Mouse (Mus musculus): ENCODE measurements at regions not wholly inside any gene's neighbourhood (a gene's known extent, or its start where the extent isn't known, plus 50 kb on each side); places are given as distances from the start of the nearest gene placed in this dataset.

DNA sequence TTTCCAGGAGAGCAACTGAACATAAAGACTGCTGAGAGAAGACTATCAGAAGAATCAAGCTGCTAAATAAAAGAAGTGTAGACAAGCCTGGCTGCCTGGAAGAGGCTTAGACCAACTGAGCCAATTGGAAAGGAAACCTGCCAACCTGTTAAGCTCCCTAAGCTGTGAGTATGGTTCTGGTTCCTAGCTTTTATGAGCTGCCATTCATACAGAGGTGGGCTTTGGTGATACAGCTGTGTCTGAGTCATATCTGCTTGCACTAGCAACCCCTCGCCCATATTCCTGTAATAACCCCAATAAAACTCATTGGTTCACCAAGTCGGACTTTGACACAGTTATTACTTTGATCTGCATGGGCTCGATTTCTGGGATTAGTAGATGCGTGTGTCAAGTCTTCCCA lies 245.3 kb upstream of the Mon1b start:
- Histone ChIP-seq H3K27me3 (ENCODE audit: insufficient read depth, low read length) (no peaks in the 10 kb centered on the region), H3K9me3 (ENCODE audit: low read length) (no peaks in the 10 kb centered on the region), H3K4me1 (ENCODE audit: insufficient read depth) (no peaks in the 10 kb centered on the region), H3K27ac (ENCODE audit: low read depth, low read length) (no peak overlapping the region), H3K4me2 (ENCODE audit: low read depth) (no peak overlapping the region), H3K4me3 (ENCODE audit: low read depth, low read length) (no peak overlapping the region), H3K36me3 (ENCODE audit: insufficient read depth) (no peaks in the 10 kb centered on the region), H3K9ac (no peak overlapping the region)
- DNase-seq (no peak), ATAC-seq (no peak)
- 53% methylated on average over 4 of the region's 4 CpGs for WGBS
- TF ChIP-seq CTCF (IDR thresholded peaks at IDR 0.05; ENCODE audit: low read depth) = no peak

DNA sequence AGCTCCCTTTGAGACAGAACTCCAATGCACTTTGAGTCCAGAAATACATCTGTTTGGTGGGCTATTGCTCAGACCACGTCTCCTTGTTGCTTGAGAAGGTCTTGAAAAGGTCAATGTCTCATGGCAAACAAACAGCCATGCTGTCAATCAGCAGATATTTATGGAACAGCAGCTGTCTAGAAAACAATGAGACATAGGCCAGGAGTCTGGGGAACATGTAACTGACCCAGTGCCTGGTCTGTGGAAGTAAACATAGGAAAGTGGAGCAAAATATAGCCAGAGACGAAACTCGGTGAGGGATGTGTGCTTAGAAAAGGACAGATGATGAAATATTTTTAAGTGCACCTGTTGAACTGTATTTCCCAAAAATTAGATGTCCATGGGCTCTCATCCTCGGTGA lies 241.1 kb upstream of the Mon1b start:
- Histone ChIP-seq H3K27me3 (ENCODE audit: insufficient read depth, low read length) (no peaks in the 10 kb centered on the region), H3K4me3 (ENCODE audit: low read depth, low read length) (no peak overlapping the region), H3K4me1 (ENCODE audit: insufficient read depth) (no peaks in the 10 kb centered on the region), H3K9ac (no peak overlapping the region), H3K27ac (ENCODE audit: low read depth, low read length) (no peak overlapping the region), H3K9me3 (ENCODE audit: low read length) (no peaks in the 10 kb centered on the region), H3K4me2 (ENCODE audit: low read depth) (no peak overlapping the region), H3K36me3 (ENCODE audit: insufficient read depth) (no peaks in the 10 kb centered on the region)
- WGBS = 74% methylated on average over 4 of the region's 4 CpGs
- TF ChIP-seq CTCF (IDR thresholded peaks at IDR 0.05; ENCODE audit: low read depth) = no peak
- ATAC-seq = no peak
- no peak for DNase-seq

GRCm38 (mm10) chr8:113405158-113405557 lies 230.2 kb upstream of the Mon1b start:
- no peak overlapping the region for H3K27ac ChIP-seq (ENCODE audit: low read depth, low read length)
- H3K9me3 ChIP-seq (ENCODE audit: low read length) = no peaks in the 10 kb centered on the region
- no peaks in the 10 kb centered on the region for H3K4me1 ChIP-seq (ENCODE audit: insufficient read depth)
- no peak for TF ChIP-seq CTCF (IDR thresholded peaks at IDR 0.05; ENCODE audit: low read depth)
- H3K27me3 ChIP-seq (ENCODE audit: insufficient read depth, low read length) = no peaks in the 10 kb centered on the region
- WGBS = 54% methylated on average over 4 of the region's 4 CpGs
- H3K9ac ChIP-seq = no peak overlapping the region
- H3K36me3 ChIP-seq (ENCODE audit: insufficient read depth) = no peaks in the 10 kb centered on the region
- no peak overlapping the region for H3K4me3 ChIP-seq (ENCODE audit: low read depth, low read length)
- ATAC-seq = no peak
- H3K4me2 ChIP-seq (ENCODE audit: low read depth) = no peak overlapping the region
- DNase-seq = no peak

GRCm38 (mm10) chr8:113419352-113419751 lies 216.0 kb upstream of the Mon1b start:
- no peak for ATAC-seq
- H3K36me3 ChIP-seq (ENCODE audit: insufficient read depth) = no peaks in the 10 kb centered on the region
- no peak overlapping the region for H3K4me2 ChIP-seq (ENCODE audit: low read depth)
- DNase-seq = peak; percentile 62
- H3K4me1 ChIP-seq (ENCODE audit: insufficient read depth) = no peaks in the 10 kb centered on the region
- H3K4me3 ChIP-seq (ENCODE audit: low read depth, low read length) = no peak overlapping the region
- no peaks in the 10 kb centered on the region for H3K27me3 ChIP-seq (ENCODE audit: insufficient read depth, low read length)
- H3K27ac ChIP-seq (ENCODE audit: low read depth, low read length) = no peak overlapping the region
- H3K9me3 ChIP-seq (ENCODE audit: low read length) = no peaks in the 10 kb centered on the region
- 75% methylated on average over 3 of the region's 3 CpGs for WGBS
- peak; percentile 50 for TF ChIP-seq CTCF (IDR thresholded peaks at IDR 0.05; ENCODE audit: low read depth)
- no peak overlapping the region for H3K9ac ChIP-seq

GRCm38 (mm10) chr8:113422651-113423050 lies 212.7 kb upstream of the Mon1b start:
- no peak for ATAC-seq
- DNase-seq = no peak

DNA sequence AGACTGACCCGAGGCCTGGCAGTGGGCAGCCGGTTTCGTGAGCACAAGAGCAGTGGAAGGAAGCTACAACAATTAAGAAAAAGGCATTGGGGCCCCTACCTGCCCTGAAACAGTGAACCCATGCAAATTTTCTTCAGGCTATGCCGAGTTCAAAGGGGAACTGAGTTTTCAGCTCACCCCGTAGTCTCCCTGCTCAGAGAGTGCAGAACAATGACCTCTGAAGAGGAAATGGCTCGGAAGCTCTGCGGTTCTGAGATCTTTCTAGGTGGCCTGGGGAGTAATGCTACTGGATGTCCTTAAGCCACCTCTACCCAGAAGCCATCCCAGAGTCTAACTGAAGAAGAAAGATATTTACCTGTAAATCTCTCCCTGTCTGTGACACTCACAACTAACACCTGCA lies 196.3 kb upstream of the Mon1b start:
- WGBS = 57% methylated on average over 7 of the region's 7 CpGs
- H3K4me1 ChIP-seq (ENCODE audit: insufficient read depth) = no peaks in the 10 kb centered on the region
- H3K27ac ChIP-seq (ENCODE audit: low read depth, low read length) = no peak overlapping the region
- no peaks in the 10 kb centered on the region for H3K9me3 ChIP-seq (ENCODE audit: low read length)
- no peak overlapping the region for H3K9ac ChIP-seq
- H3K36me3 ChIP-seq (ENCODE audit: insufficient read depth) = no peaks in the 10 kb centered on the region
- ATAC-seq (no peak), DNase-seq (no peak)
- H3K4me2 ChIP-seq (ENCODE audit: low read depth) = no peak overlapping the region
- no peaks in the 10 kb centered on the region for H3K27me3 ChIP-seq (ENCODE audit: insufficient read depth, low read length)
- TF ChIP-seq CTCF (IDR thresholded peaks at IDR 0.05; ENCODE audit: low read depth) = no peak
- H3K4me3 ChIP-seq (ENCODE audit: low read depth, low read length) = no peak overlapping the region

More at GRCm38 (mm10) chr8:113422651-113423050, 212.7 kb upstream of the Mon1b start:
- WGBS = 88% methylated on average over 2 of the region's 2 CpGs
- H3K27me3 ChIP-seq (ENCODE audit: insufficient read depth, low read length) = no peaks in the 10 kb centered on the region
- no peak overlapping the region for H3K27ac ChIP-seq (ENCODE audit: low read depth, low read length)
- no peak overlapping the region for H3K9ac ChIP-seq
- no peaks in the 10 kb centered on the region for H3K36me3 ChIP-seq (ENCODE audit: insufficient read depth)
- no peak for TF ChIP-seq CTCF (IDR thresholded peaks at IDR 0.05; ENCODE audit: low read depth)
- no peak overlapping the region for H3K4me3 ChIP-seq (ENCODE audit: low read depth, low read length)
- H3K9me3 ChIP-seq (ENCODE audit: low read length) = no peaks in the 10 kb centered on the region
- no peak overlapping the region for H3K4me2 ChIP-seq (ENCODE audit: low read depth)
- H3K4me1 ChIP-seq (ENCODE audit: insufficient read depth) = no peaks in the 10 kb centered on the region

DNA sequence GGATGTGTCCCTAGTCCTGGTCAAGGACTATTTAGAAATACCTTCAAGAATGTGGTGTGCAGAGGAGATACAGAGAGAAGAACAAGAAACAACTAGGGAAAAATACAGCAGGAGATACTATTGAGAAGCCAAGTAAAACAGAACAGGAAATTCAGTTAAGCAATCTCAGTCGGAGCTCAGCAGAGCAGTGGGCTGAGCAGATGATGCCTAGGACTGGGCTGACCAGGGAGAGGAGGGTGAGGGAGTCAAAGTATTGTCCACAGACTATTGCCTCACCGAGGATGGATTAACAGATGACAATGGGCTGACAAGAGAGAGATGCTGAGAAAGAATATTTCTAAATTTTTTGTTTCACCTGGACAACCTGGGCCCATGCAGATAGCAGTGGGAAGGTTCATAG lies 181.4 kb upstream of the Mon1b start:
- DNase-seq (no peak), ATAC-seq (no peak)
- no peak overlapping the region for H3K27ac ChIP-seq (ENCODE audit: low read depth, low read length)
- no peaks in the 10 kb centered on the region for H3K27me3 ChIP-seq (ENCODE audit: insufficient read depth, low read length)
- no peaks in the 10 kb centered on the region for H3K9me3 ChIP-seq (ENCODE audit: low read length)
- H3K36me3 ChIP-seq (ENCODE audit: insufficient read depth) = no peaks in the 10 kb centered on the region
- H3K4me1 ChIP-seq (ENCODE audit: insufficient read depth) = no peaks in the 10 kb centered on the region
- no peak for TF ChIP-seq CTCF (IDR thresholded peaks at IDR 0.05; ENCODE audit: low read depth)
- 85% methylated on average over 2 of the region's 2 CpGs for whole genome bisulfite sequencing
- no peak overlapping the region for H3K9ac ChIP-seq
- H3K4me3 ChIP-seq (ENCODE audit: low read depth, low read length) = no peak overlapping the region
- H3K4me2 ChIP-seq (ENCODE audit: low read depth) = no peak overlapping the region

GRCm38 (mm10) chr8:113464625-113465024 lies 170.8 kb upstream of the Mon1b start:
- ATAC-seq = no peak
- no peak overlapping the region for H3K27ac ChIP-seq (ENCODE audit: low read depth, low read length)

More at GRCm38 (mm10) chr8:113464625-113465024, 170.8 kb upstream of the Mon1b start:
- no peaks in the 10 kb centered on the region for H3K4me1 ChIP-seq (ENCODE audit: insufficient read depth)
- no peak overlapping the region for H3K9ac ChIP-seq
- 70% methylated on average over 9 of the region's 9 CpGs for WGBS
- H3K4me2 ChIP-seq (ENCODE audit: low read depth) = no peak overlapping the region
- no peaks in the 10 kb centered on the region for H3K27me3 ChIP-seq (ENCODE audit: insufficient read depth, low read length)
- no peaks in the 10 kb centered on the region for H3K9me3 ChIP-seq (ENCODE audit: low read length)
- TF ChIP-seq CTCF (IDR thresholded peaks at IDR 0.05; ENCODE audit: low read depth) = no peak
- no peak for DNase-seq
- no peaks in the 10 kb centered on the region for H3K36me3 ChIP-seq (ENCODE audit: insufficient read depth)
- H3K4me3 ChIP-seq (ENCODE audit: low read depth, low read length) = no peak overlapping the region
